Mouse (Mus musculus) forebrain, postnatal 0 days (tissue): ENCODE measurements around the gene Nbdy. TPM values are rescaled to one million over a fixed set of nuclear protein-coding genes. Genes with fewer than 3 reads are reported as not detected.
A peak's percentile ranks its signal among the peaks of the same experiment; 100 is the strongest.

Source experiments
- ATAC-seq: fragments of 200-750 bp; cut with Nextera tagmentation; 2 replicates; pipeline ENCODE4 v1.8.0; 2017; ENCODE audit warnings: mild to moderate bottlenecking, moderate library complexity
- DNase-seq: peaks from one replicate; pipeline ENCODE4 v3.0.0-alpha.2; 2015
- H3K27ac ChIP-seq: fragments of 300-500 bp; sonication (generic); 2 replicates; pipeline ENCODE4 v1.5.1; 2014; ENCODE audit warnings: low read depth, mild to moderate bottlenecking, antibody characterized with exemption, low read length, moderate library complexity, mixed read lengths
- H3K27me3 ChIP-seq: fragments of 300-500 bp; sonication (generic); 2 replicates; pipeline ENCODE4 v1.6.1; 2014; ENCODE audit warnings: mild to moderate bottlenecking, low read length, mixed read lengths; ENCODE audit not compliant: insufficient read depth
- H3K36me3 ChIP-seq: fragments of 300-500 bp; sonication (generic); 2 replicates; pipeline ENCODE4 v1.6.1; 2014; ENCODE audit warnings: mild to moderate bottlenecking, moderate library complexity; ENCODE audit not compliant: insufficient read depth
- H3K4me1 ChIP-seq: fragments of 300-500 bp; sonication (generic); 2 replicates; pipeline ENCODE4 v1.6.1; 2014; ENCODE audit warnings: antibody characterized with exemption; ENCODE audit not compliant: insufficient read depth
- H3K4me2 ChIP-seq: fragments of 300-500 bp; sonication (generic); 2 replicates; pipeline ENCODE4 v1.6.1; 2014; ENCODE audit warnings: low read depth, mild to moderate bottlenecking, moderate library complexity
- H3K4me3 ChIP-seq: fragments of 300-500 bp; sonication (generic); 2 replicates; pipeline ENCODE4 v1.5.1; 2014; ENCODE audit warnings: low read depth, low read length, mixed read lengths
- H3K9ac ChIP-seq: fragments of 300-500 bp; sonication (generic); 2 replicates; pipeline ENCODE4 v1.6.1; 2014; ENCODE audit warnings: mild to moderate bottlenecking
- H3K9me3 ChIP-seq: fragments of 300-500 bp; sonication (generic); 2 replicates; pipeline ENCODE4 v1.6.1; 2016; ENCODE audit warnings: low read length
- CTCF ChIP-seq: sonication (generic); IDR thresholded peaks from 2 replicates; pipeline ENCODE4 v1.5.1; 2016; ENCODE audit warnings: antibody characterized with exemption, control low read depth, low read depth
- WGBS: fragments of 180-500 bp; shearing (Covaris S2); extraction: QIAGEN DNeasy Blood & Tissue Kit; methylation state at CpG from one replicate; pipeline ENCODE4 v1.1.7; 2014; 5-methylcytosine and 5-hydroxymethylcytosine counted together
- polyA plus RNA-seq: library from polyadenylated mRNA; unstranded; fragments of >200 nt; fragmentation: Nextera tagmentation; extraction: Ambion mirVana; gene quantifications from 2 replicates; pipeline ENCODE4 v1.2.1, GENCODE M21; 2015
- total RNA-seq: library from RNA; depleted of rRNA; stranded (reverse); fragments of >200 nt; gene quantifications from 2 replicates; pipeline ENCODE4 v1.2.3, GENCODE M21; 2014; rRNA removed

The Nbdy gene
- total RNA-seq (73.1 and 73.5 TPM in 2 replicates), polyA plus RNA-seq (164 and 177 TPM in 2 replicates)

DNA sequence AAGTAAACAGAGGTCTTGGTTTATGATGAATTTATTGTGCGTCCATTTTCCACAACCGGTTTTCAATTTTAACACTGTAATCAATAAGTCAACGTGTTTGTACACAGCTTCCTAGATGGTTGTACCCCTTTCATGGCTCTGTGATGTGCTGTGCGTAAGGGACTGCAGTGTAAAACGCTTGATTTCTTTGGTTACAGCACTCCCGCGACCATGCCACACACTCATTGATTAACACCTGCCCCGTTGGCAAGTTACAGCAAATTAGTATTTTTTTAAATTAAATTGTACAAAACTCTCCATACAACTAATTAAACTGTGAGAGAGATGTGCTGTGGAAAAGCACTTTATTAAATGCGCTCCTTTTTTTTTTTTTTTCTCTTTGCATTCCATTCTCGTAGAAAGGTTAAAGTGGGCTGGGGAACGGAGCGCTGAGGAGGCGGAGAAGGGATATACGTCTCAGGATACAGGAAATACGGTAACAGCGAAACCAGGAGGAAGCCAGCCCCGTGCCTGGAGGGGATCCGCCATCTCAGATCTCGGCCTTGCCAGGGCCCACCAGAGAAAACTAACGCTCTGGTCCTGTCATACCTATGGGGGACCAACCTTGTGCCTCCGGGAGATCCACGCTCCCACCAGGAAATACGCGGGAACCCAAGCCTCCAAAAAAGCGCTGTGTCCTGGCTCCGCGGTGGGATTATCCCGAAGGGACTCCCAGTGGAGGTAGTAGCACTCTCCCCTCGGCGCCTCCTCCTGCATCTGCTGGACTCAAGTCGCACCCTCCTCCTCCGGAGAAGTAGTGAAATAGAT lies at the start of gene Nbdy:
Nbdy (plus strand) TSS at position 481 of the 807 bp plus-strand sequence.
- no peaks in the 10 kb centered on the region for H3K9me3 ChIP-seq

DNA sequence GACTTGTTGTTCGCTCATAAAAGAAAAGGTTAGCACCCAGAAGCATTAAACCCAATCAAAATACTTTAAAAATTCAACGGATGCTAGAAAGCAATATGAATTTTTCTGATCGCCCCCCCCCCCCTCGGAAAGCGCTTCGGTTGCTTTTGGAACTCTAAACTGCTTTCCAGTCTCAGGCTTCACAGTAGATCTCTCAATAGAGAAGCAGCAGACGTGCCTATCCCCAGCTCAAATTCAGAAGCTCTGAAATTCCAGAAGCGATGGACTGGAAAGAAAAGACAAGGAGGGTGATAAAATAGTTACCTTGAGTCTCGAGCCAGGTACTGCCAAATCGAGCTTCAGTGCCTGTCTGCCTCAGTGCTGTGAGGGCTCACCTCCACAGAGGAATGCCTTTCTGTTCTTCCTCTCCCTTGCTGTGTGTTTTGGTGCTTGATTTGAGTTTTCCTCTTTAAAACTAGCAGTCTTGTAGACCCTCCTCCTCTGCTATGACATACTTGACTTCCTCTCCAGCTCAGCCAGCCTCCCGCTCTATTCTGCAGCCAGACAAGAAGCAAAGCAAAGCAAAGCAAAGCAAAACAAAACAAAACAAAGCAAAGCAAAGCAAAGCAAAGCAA lies 27.5 kb upstream of the Nbdy start, which contains the start of gene Kctd12b:
Kctd12b (minus strand) TSS at position 610 of the 614 bp plus-strand sequence.
- no peaks in the 10 kb centered on the region for H3K27me3 ChIP-seq
- H3K4me3 ChIP-seq, result peak within 1 kb of the TSS; percentile 26
- peak within 1 kb of the TSS; percentile 39 for H3K4me2 ChIP-seq
- no peaks in the 10 kb centered on the region for H3K4me1 ChIP-seq
- no peak within 1 kb of the TSS for H3K27ac ChIP-seq
- ATAC-seq, result no peak; the same call in 1 of the 2 replicates
- H3K9ac ChIP-seq, result no peak within 1 kb of the TSS
- no peak for DNase-seq
- WGBS, result 24% methylated on average over 11 of the region's 11 CpGs
- TF ChIP-seq CTCF, result no peak
- H3K36me3 ChIP-seq, result no peaks in the 10 kb centered on the region
- no peaks in the 10 kb centered on the region for H3K9me3 ChIP-seq

More for the DNA sequence above, at the start of gene Nbdy:
- Histone ChIP-seq H3K9ac (peak within 1 kb of the TSS; percentile 68), H3K4me2 (peak within 1 kb of the TSS; percentile 52), H3K4me3 (peak within 1 kb of the TSS; percentile 48), H3K36me3 (no peaks in the 10 kb centered on the region), H3K27ac (peak within 1 kb of the TSS; percentile 83), H3K4me1 (no peaks in the 10 kb centered on the region), H3K27me3 (no peaks in the 10 kb centered on the region)
- DNase-seq (peak; percentile 73), ATAC-seq (peak; percentile 93)
- TF ChIP-seq CTCF, result no peak
- WGBS, result 20% methylated on average over 32 of the region's 32 CpGs

DNA sequence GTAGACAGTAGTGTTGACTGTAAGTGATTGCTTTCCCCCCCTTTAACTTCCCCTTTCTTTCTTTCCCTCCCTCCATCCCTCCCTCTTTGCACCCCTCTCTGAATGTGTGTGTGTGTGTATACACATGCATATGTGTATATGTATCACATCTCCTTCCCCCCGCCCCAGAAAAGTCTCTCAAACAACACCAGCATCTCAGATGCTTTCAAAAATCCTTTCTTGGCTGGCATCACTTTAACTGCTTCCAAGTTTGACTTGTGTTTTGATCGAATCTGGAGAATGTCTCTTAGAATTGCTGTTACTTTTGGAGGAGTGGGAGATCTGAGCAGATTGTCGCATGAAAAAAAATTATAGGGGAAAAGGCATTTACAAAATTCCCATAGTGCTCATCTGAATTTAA lies 22.9 kb upstream of the Nbdy start:
- Histone ChIP-seq H3K9me3 (no peaks in the 10 kb centered on the region), H3K4me1 (no peaks in the 10 kb centered on the region), H3K27me3 (no peaks in the 10 kb centered on the region), H3K4me2 (no peak overlapping the region), H3K27ac (no peak overlapping the region), H3K4me3 (no peak overlapping the region), H3K9ac (no peak overlapping the region), H3K36me3 (no peaks in the 10 kb centered on the region)
- no peak for TF ChIP-seq CTCF
- DNase-seq (peak; percentile 50), ATAC-seq (peak; percentile 86)
- WGBS, result 45% methylated on average over 3 of the region's 3 CpGs

DNA sequence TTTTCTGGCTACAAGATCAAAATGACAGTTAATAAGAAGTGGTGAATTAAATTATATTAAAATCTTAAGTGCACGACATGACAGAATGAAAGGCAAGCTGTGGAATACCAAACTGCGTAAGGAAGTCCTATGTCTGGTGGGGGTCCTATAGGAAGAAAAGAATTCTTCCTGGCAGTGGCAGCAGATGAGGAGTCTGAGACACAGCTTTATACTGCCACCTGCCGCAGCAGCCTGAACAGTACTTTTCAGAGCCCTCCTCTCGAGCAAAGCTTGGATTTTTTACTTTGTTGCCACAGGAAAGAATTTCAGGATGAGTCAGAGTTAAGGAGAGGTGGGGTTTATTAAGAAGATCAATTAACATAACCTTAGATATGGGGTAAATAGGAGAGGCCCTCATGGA lies 15.7 kb upstream of the Nbdy start:
- WGBS, result 27% methylated on average over 4 of the region's 4 CpGs
- Histone ChIP-seq H3K9ac (no peak overlapping the region), H3K4me1 (no peaks in the 10 kb centered on the region), H3K36me3 (no peaks in the 10 kb centered on the region), H3K27ac (no peak overlapping the region), H3K9me3 (no peaks in the 10 kb centered on the region), H3K27me3 (no peaks in the 10 kb centered on the region), H3K4me3 (no peak overlapping the region), H3K4me2 (no peak overlapping the region)
- peak; percentile 67 for TF ChIP-seq CTCF
- ATAC-seq (peak; percentile 85), DNase-seq (peak; percentile 57)

DNA sequence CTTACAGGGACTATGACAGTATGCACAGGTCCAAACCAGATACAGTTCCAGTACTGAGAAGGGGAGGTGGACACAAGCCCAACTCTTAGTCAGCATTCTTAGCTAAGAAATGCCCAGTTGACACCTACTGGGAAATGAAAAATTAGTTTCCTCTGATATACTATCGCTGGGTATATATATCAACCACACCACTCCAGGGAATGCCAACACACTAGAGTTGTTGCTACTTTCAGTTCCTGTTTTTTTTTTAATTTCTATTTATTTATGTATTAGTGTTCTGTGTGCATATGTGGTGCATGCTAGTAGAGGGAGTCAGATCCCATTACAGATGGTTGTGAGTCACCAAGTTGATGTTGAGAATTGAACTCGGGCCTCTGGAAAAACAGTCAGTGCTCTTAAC lies 6.7 kb upstream of the Nbdy start:
- Histone ChIP-seq H3K4me2 (no peak overlapping the region), H3K36me3 (no peaks in the 10 kb centered on the region), H3K4me1 (no peaks in the 10 kb centered on the region), H3K27ac (no peak overlapping the region), H3K9ac (no peak overlapping the region), H3K9me3 (no peaks in the 10 kb centered on the region), H3K27me3 (no peaks in the 10 kb centered on the region), H3K4me3 (no peak overlapping the region)
- DNase-seq (no peak), ATAC-seq (no peak)
- no peak for TF ChIP-seq CTCF
- 89% methylated on average over 2 of the region's 2 CpGs for WGBS

DNA sequence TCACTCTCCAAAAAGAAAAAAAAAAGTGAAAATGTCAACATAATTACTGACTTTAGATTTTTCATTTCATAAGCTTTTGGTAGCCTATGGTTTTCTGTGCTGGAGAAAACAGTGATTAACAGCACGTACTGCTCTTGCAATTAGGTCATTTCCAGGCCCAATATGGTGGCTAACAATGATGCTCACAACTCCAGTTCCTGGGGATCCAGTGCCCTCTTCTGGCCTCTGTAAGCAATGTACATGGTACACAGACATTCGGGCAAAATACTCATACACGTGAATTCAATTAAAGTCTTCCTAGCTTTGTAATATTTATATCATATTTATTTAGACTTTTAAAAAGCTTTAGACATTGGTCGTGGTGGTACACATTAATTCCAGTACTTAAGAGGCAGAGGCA lies 3.8 kb upstream of the Nbdy start:
- no peak for DNase-seq
- ATAC-seq, result no peak
- H3K9ac ChIP-seq, result no peak overlapping the region
- no peak overlapping the region for H3K27ac ChIP-seq
- TF ChIP-seq CTCF, result peak; percentile 56
- no peak overlapping the region for H3K4me2 ChIP-seq
- WGBS, result 29% methylated on average over 4 of the region's 4 CpGs
- H3K4me1 ChIP-seq, result no peaks in the 10 kb centered on the region
- H3K27me3 ChIP-seq, result no peaks in the 10 kb centered on the region
- H3K4me3 ChIP-seq, result no peak overlapping the region
- no peaks in the 10 kb centered on the region for H3K9me3 ChIP-seq
- no peaks in the 10 kb centered on the region for H3K36me3 ChIP-seq

DNA sequence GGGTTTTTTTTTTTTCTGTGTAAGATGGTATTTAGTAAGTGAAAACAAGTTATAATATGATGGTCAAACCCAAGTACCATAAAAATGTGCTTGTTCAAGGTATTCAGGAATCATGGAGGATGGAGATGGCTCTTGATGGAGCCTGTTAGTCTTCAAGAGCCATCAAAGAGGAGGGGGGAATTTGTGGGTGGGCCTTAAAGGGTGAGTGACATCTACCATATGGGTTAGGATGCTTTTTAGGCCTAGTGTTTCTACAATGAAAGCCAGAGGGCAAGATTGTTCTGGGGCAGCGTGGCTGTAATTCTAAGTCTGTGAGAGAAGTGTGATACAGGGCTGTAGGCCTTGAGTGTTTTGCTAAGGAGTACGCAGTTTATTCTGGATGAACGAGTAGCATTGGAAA lies 1.0 kb downstream of the Nbdy start:
- Histone ChIP-seq H3K4me3 (peak overlapping the region; percentile 48), H3K27me3 (no peaks in the 10 kb centered on the region), H3K9ac (0 out of 2 replicates have a peak overlapping the region, but pooled peaks have one; percentile 22), H3K27ac (peak overlapping the region; percentile 57), H3K36me3 (no peaks in the 10 kb centered on the region), H3K9me3 (no peaks in the 10 kb centered on the region), H3K4me1 (no peaks in the 10 kb centered on the region), H3K4me2 (peak overlapping the region; percentile 52)
- 24% methylated on average over 3 of the region's 3 CpGs for WGBS
- no peak for TF ChIP-seq CTCF
- ATAC-seq (peak; percentile 49; the same call in 1 of the 2 replicates), DNase-seq (peak; percentile 31)
